Mouse (Mus musculus) adrenal gland (tissue): ENCODE results near the gene Art4.
"Not testable (repeated sequence)": the region's sequence is repeated elsewhere in the genome, so short reads cannot be mapped to it uniquely, and the experiment has no call there.

Experiments
- intact Hi-C: fragments of 180-260 bp; cut with DNase I; formaldehyde crosslinking; loops from one replicate; pipeline ENCODE4 v1.15.1; 2025
- long read RNA-seq, 2 experiments: library from polyadenylated mRNA; unstranded; transcript quantifications; one replicate each; pipeline ENCODE4 v2.0.0; 2020; ENCODE audit warnings: borderline replicate concordance in 1 of 2; ENCODE audit not compliant: insufficient replicate concordance in 1 of 2

Gene Art4
- long read RNA-seq, experiment 1, partial matches to known transcripts, result 1 of 2 reads
- long read RNA-seq, experiment 1, other reads (novel, unspliced or antisense), result 0 of 2 reads
- long read RNA-seq, experiment 2, partial matches to known transcripts, result 0 of 2 reads
- long read RNA-seq, experiment 2, other reads (novel, unspliced or antisense), result 1 of 2 reads

DNA sequence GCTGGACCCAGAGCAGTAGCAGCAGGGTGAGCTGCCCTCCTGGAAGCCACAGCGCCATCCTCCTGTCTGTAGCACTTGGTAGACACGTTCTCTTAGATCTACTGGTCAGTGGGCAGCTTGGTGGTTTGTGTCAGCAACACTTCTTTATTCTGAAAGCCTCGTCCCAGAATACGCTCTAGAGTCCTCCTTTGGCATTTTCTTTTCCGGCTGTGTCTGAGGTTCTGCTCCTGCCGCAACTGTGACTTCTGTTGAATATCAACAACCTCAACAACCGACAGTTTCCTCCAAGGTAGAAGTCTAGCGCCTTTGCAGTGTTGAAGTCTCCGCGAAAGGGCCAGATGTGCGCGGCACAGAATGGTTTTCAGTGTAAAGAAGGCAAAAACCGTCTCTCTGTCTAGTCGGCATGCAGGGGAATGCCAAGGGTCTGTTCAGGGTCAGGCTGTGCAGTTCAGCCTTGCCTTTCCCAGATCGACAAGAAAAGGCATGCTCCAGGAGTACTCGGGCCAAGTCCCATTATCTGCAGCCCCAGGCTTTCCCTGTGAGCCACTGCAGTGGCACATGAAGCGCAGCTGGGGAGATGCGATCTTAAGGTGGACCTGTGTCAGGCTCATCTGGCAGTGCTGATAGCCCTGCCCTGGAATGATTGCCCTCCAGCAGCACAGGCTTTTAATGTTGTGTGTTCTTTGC, at the start of gene Art4:
Gene Art4, minus strand, starts transcription at position 548 of the 687 bp plus-strand sequence.
- intact Hi-C loops, result no loop called here

DNA sequence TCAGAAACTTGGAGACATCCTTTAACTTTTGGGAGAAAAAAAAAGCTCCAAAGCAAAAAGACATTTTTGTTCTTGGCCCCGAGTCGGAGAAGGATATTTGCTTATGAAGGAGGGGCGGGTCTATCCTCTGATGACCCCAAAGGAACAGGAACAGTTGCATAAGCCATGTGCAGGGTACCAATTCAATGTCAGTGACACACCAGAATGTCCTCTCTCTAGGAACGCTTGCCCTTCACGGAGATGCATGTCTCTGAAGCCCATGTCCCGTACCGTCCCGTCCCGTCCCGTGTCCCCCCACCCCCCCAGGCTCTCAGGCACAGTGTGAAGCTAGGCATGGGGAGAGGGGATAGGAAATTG, 49.4 kb upstream of the Art4 start:
- intact Hi-C loops, result no loop called here

DNA sequence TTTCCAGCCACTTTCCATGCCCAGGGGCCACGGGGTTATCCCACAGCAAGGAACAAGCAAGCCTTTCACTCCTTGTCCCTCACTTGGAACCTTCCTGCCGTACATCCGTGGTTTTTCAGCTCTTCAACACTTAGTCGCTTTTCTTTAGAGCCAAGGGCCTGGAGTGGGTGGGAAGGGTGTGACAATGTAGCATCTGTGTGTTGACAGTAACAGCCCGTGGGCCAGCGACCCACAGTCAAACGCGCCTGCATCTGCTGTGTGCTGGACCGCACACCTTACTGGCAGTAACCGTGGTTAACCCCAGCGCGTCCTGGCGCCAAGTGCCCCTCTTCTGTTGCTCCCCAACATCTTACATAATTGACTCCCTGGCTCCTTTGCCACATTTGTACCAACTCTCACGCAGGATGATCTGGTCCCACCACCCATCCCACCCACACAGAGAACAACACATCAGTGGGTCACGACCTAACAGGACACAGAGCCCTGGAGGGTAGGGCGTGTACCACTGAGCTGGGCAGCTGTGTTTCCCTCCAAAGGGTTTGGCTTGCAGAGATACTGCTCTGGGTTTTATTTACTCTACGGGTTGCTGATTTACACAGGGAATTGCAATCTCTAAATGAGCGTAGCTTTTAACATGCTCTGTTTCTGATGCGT, 48.9 kb upstream of the Art4 start:
- intact Hi-C loops, result no loop called here

DNA sequence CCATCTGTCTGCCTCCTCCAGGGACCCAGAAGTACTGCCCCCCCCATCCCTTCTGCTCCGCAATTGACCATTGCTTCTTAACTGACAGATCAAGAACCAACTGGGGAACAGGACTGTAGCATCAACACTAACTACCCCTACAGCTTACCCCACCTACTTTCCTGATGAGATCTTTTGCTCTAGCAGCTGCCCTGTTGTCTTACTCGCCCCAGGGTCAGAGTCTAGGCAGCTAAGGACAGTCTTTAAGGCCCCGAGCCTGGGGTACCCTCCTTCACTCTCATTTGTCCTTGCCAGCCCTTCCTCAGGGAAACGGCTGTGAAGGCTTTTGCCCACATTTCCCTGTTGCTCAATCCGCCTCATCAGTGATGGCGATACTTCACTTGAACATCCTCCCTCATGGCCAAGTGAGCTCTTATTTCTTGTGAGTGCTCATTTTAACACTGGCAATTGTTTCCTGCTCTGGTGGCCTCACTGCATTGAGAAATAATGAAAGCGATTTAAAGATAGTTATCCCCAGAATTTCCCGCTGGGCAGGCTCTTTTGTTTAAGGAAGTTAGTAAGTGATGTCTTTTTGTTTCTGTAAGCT, 46.4 kb upstream of the Art4 start:
- intact Hi-C loops, result no loop called here

DNA sequence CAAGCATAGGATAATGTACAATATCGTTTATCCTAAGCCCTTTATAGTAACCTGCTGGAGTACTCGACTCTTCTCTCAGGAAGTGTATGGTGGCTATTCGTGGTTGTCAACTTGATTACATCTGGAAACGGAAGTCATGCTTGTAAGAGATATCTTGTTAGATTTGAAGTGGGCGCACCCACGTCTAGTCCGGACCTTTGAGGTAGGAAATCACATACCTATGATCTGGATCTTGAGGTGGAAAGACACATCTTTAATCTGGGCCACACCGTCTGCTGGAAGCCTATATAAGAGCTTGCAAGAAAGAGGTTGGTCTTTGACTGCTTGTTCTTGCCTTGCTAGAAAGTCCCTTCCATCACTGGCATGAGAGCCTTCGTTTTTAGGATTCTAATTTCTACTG, 45.0 kb upstream of the Art4 start:
- intact Hi-C loops, result no loop called here

DNA sequence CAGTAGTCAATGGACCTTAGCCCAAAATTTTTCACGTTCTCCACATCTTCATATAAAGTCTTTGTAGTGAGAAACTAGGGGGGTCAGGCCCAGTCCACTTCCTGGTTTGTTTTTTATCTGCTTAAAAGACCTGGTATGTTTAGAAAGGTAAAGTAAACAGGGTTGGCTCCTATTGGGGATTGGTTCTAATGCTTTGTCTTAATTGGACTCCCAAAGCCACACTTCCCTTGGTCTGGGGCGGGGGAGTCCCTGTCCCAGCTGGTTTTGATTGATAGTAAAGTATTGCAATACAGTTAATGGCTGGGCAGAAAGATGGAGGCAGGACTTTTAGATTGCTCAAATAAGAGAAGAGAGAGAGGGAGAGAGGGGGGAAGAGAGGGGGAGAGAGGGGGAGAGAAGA, 43.5 kb upstream of the Art4 start:
- intact Hi-C loops, result no loop called here

DNA sequence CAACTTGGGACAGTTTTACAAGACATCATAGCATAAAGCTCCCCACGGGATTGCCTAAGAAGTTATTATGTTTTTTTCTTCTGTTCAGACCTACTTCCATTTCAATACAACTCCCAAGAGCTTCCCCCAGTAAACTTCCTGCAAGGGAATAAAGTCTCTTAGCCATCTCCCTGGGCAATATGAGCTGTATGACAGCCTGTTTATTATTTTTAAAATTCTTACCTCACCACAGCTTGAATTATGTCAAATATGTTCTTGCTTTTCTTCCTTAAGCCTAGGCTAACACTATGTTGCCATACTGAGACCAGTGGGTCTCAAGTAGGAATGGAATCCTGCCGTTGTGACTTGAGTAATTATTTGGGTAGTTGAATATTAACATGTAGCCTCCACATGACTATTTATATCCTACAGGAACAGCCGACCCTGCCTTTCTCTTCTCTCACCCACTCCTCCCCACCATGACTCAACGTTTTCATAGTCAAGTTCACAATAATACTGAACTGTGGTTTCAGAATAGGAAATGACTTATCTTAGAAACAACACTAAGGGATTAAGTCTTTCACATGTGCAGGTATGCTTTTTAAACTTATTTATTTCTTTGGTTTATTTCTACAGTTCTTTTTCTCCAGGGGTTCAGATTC, 43.0 kb upstream of the Art4 start:
- intact Hi-C loops, result no loop called here

DNA sequence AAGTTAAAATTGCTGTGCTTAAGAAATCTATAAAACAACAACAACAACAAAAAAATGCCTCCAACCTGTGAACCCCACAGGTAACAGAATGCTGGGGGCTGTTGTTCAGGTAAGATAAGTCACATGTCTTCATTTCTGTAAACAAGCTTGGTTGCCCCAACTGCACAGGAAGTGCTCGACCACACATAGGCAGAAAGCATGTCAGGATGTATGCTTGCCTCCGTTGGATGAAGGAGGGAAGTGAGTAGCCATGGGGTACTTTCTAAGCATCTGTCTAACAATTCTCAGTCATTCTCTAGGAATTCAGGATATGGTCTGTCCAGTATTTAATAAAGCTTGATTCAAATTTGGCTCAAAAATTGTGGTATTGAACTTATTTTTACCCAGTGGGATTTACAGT, 41.4 kb upstream of the Art4 start:
- intact Hi-C loops, result no loop called here

DNA sequence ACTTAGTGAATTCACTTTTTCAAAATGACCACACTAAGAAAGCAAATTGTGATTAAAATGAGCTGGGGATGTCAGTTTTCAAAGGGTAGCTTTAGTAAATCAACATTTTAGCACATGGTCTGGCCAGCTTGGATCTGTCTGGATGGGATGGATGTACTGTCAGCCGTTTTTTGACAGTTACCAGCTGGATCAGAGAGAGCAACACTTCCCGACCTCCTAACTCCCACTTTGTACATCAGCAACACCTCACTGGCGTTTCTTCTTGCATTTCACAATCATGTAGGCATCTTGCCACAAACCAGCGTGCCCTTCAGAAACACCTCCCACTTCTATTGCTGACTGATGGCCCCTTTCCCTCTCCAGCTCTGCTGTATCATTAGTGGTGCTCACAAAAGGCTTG, 40.7 kb upstream of the Art4 start:
- intact Hi-C loops, result no loop called here

DNA sequence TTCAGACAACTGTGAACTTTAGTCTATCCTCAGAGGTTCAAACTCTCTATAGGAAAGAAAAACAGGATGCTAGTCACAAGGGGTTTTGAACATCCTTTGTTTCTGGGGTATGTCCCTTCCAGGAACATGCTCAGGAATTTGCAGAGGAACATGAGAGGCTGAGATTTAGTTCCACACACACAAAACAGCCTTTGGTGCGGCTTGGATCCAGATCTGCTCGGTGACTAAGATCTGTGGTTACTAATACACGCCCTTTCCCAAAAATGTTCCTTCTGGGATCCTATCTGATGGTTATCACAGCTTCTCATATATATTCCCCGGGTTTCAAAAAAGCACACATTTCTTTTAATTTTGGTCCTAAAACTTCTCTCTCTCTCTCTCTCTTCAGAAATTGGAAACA, 40.3 kb upstream of the Art4 start:
- intact Hi-C loops, result no loop called here

DNA sequence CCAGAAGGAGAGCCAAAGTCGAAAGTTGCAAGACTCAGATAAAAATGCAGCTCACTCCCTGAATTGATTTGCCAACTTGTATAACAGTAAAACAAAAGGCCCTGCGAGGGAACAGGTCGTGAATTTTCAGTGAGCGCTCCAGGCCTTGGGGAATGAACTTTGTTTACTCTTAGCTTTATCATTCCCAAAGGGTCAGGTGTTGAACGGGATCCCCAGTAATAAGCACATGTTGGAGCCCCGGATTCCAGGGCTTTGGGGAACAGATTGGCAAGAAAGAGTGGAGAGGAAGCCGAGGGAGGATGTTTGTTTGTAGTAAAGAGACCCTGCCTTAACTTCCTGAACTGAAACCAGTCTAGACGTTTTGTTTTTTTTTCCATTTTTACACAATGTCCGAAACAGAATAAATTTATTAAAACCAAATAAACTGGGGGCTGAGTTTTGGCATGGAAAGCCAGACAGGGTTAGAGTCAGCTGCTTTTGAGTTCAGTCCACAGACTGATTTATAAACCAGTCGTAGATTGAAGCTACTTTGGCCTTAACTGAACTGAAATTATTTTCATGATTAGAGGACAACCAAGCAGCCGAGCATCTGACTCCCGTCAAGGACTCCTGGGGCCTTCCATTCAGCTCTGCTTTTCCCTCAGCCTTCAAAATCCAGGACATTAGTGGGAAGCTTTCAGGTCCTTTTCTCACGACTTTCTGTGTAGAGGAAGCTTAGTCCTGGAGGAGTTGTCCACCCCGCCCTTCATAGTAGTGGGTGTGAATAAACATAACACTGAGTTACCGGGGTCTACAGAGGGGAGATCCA, 37.2 kb upstream of the Art4 start:
- intact Hi-C loops, result no loop called here

DNA sequence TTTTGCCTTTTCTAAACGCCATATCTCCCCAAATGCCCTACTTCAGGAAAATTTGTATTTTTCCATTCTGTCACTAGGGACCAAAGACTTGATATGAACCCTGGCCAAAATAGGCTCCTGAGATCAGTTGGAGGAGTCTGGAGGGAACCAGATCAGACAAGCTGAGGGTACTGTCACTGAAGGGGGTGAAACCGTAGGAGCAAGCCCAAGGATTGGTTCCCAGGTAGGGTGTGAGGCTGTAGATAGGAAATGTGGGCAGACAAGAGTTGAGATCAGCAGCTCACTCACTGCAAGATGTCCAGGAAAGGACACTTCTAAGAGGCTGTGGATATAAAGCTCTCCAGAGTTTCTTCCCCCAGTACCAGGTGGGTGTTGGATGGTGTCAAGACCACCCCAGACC, 34.5 kb upstream of the Art4 start:
- intact Hi-C loops, result no loop called here

DNA sequence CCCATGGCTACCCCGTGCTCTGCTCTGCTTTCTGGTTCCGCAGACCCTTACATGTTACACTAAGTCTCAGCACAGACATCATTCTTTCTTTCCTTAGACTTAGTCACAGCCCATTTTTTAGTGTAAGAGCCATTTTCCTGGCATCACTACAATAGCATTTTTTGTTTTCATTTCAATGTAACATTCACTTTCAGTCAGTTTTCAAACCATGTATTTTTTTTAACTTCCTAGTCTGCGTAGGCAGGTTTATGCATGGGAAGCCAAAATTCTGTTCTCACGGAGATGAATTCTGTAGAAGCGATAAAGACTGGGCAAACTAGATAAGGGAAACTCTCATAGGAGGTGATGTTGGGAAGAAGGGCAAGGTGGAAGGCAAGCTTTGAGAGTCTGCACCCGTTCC, 32.0 kb upstream of the Art4 start:
- intact Hi-C loops, result no loop called here

DNA sequence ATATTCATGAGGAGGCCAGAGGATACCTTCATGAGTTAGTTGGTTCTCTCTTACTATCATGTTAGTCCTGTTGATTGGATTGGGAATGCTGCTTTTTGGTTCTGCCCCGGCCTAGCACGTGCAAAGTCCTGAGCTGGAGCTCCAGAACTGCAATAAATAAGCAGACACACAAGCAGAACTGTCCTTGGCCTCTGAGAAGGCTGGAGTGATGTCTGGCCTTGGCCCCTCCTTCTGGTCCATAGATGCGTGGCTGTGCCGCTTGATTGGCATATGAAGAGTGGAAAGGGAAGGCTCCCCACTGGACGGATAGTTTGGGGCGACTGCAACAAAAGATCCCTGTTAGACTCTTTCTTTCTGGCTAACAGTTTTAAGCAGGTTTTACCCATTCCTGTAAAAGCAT, 31.5 kb upstream of the Art4 start:
- intact Hi-C loops, result no loop called here

DNA sequence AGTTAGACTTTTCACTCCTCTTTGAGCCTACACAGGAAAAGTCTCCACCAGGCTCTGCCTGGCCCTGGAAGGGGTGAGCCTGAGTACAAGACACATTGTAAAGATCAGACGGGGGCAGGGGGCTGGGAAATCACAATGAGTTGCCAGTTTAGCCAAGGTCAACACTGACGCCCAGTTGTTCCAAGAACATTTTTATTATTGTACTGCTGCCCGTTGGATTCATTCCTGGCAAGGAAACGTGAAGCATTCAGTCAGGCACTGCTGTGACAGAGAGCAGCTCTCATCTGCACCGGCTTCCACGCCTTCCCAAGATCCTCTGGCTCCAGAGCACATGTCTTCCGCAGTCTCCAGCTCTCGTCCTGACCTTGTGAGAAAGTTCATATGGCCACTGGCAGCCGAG, 30.3 kb upstream of the Art4 start:
- intact Hi-C loops, result no loop called here

DNA sequence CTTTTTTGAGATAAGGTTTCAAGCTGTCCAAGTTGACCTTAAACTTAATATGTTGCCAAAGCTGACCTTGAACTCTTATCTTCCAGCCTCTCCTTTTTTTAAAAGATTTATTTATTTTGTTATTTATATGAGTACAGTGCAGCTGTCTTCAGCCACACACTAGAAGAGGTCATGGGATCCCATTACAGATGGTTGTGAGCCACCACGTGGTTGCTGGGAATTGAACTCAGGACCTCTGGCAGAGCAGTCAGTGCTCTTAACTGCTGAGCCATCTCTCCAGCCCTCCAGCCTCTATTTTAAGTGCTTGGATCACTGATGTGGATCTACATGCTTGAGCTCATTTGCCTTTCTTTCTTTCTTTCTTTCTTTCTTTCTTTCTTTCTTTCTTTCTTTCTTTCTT, 27.2 kb upstream of the Art4 start:
- intact Hi-C loops, result not testable (repeated sequence)

DNA sequence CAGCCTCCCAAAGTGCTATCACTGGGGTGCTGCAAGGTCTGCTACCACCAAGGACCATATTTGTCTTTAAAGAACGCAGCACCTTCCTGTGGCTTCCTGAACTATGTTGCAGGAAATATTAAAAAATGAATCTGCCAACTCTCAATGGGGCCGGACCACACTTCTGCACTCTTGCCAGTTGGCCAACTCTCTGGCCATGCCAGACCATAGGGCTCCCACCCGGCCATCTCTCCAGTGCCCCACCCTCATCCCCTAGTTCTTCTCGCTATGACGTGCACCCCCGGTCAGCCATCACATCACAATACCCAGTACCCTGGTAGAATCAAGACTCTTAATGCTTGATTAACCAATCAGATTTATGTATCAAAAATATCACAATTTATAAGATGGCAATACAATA, 26.4 kb upstream of the Art4 start:
- intact Hi-C loops, result no loop called here

DNA sequence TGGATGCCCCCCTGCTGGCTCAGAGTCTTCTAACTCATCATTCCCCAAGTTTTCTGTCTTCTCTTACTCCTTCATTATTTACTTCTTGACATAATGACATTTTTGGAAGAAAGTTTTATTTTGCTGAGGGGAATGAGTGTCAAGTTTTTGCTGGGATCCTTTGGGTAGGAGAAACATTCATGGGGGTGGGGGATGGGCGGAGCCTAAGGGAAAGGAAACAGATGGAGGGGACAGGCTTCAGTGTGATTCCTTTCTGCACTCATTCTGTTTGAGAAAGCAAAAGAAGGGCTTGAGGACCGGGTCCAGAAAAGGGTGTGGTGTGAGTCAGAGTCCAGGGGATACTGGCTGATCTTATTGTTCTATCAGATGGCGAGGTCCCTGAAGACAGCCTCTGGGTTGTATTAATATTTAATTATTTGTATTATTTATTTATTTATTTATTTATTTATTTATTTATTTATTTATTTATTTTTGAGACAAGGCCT, 25.9 kb upstream of the Art4 start:
- intact Hi-C loops, result no loop called here

DNA sequence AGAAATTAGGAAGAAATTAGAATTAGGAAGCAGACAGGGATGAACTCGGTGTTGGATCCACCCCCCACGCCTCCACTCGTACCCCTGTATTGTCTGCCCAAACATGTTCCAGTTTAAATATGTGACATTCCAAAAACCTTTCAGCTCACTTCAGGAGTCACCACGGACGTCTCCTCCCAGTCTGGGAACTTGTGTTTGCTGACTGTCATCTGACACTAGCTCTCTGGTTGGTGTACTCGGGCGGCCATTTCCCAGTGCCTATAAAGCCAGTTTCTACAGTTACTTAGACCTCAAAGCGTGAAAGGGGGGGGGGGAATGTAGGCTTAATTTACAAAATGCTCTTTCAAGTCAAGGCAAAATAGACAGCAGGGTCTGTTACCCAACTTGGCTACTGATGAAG, 24.1 kb upstream of the Art4 start:
- intact Hi-C loops, result no loop called here

DNA sequence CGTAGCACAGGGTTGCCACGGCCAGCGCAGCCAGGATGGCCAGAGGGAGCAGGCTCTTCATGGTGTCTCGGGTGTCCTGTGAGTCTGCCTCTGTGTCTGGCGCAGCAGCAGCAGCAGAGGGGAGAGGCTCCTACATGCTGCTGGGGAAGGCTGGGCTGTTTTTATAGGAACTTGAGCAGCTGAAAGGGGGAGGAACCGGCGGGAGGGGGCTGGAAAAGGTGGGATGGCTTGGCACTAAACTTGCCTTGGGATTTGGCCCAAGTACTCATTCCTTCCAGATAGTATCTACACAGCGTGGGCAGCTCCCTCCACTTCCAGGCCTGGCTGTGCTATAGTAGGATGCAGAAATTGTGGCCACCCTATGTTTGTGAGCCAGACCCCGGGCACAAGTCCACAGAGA, 18.1 kb upstream of the Art4 start, which contains the start of gene Mgp:
Gene Mgp, minus strand, starts transcription at position 154 of the 400 bp plus-strand sequence.
- intact Hi-C loops, result no loop called here

DNA sequence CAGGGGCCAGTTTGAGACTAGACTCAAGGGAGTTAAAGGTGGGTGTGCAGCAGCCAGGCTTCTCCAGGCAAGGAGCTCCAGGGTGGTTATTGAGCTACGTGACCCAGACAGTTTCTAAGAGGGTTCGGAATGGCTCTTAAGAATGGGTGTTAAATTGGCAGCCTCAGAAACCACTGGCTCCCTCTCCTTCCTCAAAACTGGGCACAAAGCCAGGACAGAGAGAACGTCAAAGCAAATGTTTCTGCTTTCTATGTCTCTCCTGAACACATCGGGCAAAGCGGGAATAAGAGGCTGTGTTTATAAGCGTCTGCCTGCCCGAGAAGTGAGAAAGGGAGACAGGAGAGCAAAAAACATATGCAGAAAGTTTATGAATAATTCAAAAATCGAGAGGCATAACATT, 17.1 kb upstream of the Art4 start:
- intact Hi-C loops, result no loop called here
